Mouse (Mus musculus): ENCODE measurements around the gene Pkm. TPM values are rescaled to one million over a fixed set of nuclear protein-coding genes. Genes with fewer than 3 reads are reported as not detected.
A peak's percentile ranks its signal among the peaks of the same experiment; 100 is the strongest.

The Pkm gene
- polyA plus RNA-seq, 2 experiments, result 108 to 131 TPM

- H3K36me3 ChIP-seq (replicated peaks; ENCODE audit: control insufficient read depth, insufficient read depth, low read depth), result no peaks in the 10 kb centered on the region; the same call in 1 of the 2 replicates
- peaks cover 10% of the 10 kb centered on the region for H3K27me3 ChIP-seq (ENCODE audit: control insufficient read depth, insufficient read depth, low read length)
- no peak overlapping the region for H3K9ac ChIP-seq (replicated peaks)
- TF ChIP-seq EP300 (IDR thresholded peaks at IDR 0.05; ENCODE audit: low read depth) (no peak), CTCF (IDR thresholded peaks at IDR 0.05; ENCODE audit: low read depth) (0 out of 2 replicates have a peak, but pooled peaks have one; percentile 3)
- 80% methylated on average over 14 of the region's 14 CpGs for WGBS (ENCODE audit: insufficient replicate concordance)
- peaks cover 2 to 17% of the 10 kb centered on the region in 2 experiments; a peak in 3 of 4 replicates for H3K4me1 ChIP-seq (replicated peaks; ENCODE audit: control insufficient read depth in 2 of 2, insufficient read depth in 2 of 2, low read length in 1 of 2)
- no peak for ATAC-seq (ENCODE audit: insufficient read depth)
- H3K9me3 ChIP-seq (ENCODE audit: control insufficient read depth, low read length), result no peaks in the 10 kb centered on the region
- no peak overlapping the region for H3K4me3 ChIP-seq (ENCODE audit: insufficient read depth in 1 of 2, low read depth in 2 of 2, low read length in 2 of 2)
- DNase-seq (ENCODE audit: low read depth in 3 of 3, low spot score in 3 of 3), result no peak
- H3K27ac ChIP-seq, result no peak overlapping the region
- no peak overlapping the region for H3K4me2 ChIP-seq (ENCODE audit: low read depth)
Observed at GRCm38 (mm10) chr9:59675598-59675997, 19.4 kb downstream of the Pkm start.

GRCm38 (mm10) chr9:59678313-59678712, 22.1 kb downstream of the Pkm start:
- DNase-seq (ENCODE audit: low read depth in 3 of 3, low spot score in 3 of 3) (peak in 1 of 3 experiments; percentile 20), ATAC-seq (ENCODE audit: insufficient read depth) (no peak)
- Histone ChIP-seq H3K9me3 (ENCODE audit: control insufficient read depth, low read length) (no peaks in the 10 kb centered on the region), H3K9ac (replicated peaks) (no peak overlapping the region), H3K4me1 (replicated peaks; ENCODE audit: control insufficient read depth in 2 of 2, insufficient read depth in 2 of 2, low read length in 1 of 2) (0 out of 4 replicates have a peak, but pooled peaks cover 0 to 3% of the 10 kb centered on the region in 2 experiments), H3K36me3 (replicated peaks; ENCODE audit: control insufficient read depth, insufficient read depth, low read depth) (no peaks in the 10 kb centered on the region; the same call in 1 of the 2 replicates), H3K4me3 (ENCODE audit: insufficient read depth in 1 of 2, low read depth in 2 of 2, low read length in 2 of 2) (no peak overlapping the region), H3K27ac (no peak overlapping the region), H3K27me3 (ENCODE audit: control insufficient read depth, insufficient read depth, low read length) (peaks cover 25% of the 10 kb centered on the region), H3K4me2 (ENCODE audit: low read depth) (no peak overlapping the region)
- TF ChIP-seq EP300 (IDR thresholded peaks at IDR 0.05; ENCODE audit: low read depth), result no peak
- peak; percentile 82 for TF ChIP-seq CTCF (IDR thresholded peaks at IDR 0.05; ENCODE audit: low read depth)
- 17% methylated on average over 1 of the region's 1 CpGs for WGBS (ENCODE audit: insufficient replicate concordance)

GRCm38 (mm10) chr9:59679678-59680533, 23.7 kb downstream of the Pkm start, which contains the start of gene Gramd2:
Gramd2 (plus strand) TSS chr9:59680144.
- 3% methylated on average over 47 of the region's 47 CpGs for WGBS (ENCODE audit: insufficient replicate concordance)
- Histone ChIP-seq H3K27ac (no peak within 1 kb of the TSS), H3K27me3 (ENCODE audit: control insufficient read depth, insufficient read depth, low read length) (peaks cover 24% of the 10 kb centered on the region), H3K9me3 (ENCODE audit: control insufficient read depth, low read length) (no peaks in the 10 kb centered on the region), H3K4me3 (ENCODE audit: insufficient read depth in 1 of 2, low read depth in 2 of 2, low read length in 2 of 2) (peak within 1 kb of the TSS in 1 of 2 experiments; percentile 29; a peak in 3 of 4 replicates), H3K9ac (replicated peaks) (no peak within 1 kb of the TSS), H3K4me2 (ENCODE audit: low read depth) (peak within 1 kb of the TSS; percentile 60), H3K4me1 (replicated peaks; ENCODE audit: control insufficient read depth in 2 of 2, insufficient read depth in 2 of 2, low read length in 1 of 2) (no peaks in the 10 kb centered on the region), H3K36me3 (replicated peaks; ENCODE audit: control insufficient read depth, insufficient read depth, low read depth) (no peaks in the 10 kb centered on the region)
- peak in 1 of 3 experiments; percentile 33 for DNase-seq (ENCODE audit: low read depth in 3 of 3, low spot score in 3 of 3)
- TF ChIP-seq CTCF (IDR thresholded peaks at IDR 0.05; ENCODE audit: low read depth), result no peak
- no peak for TF ChIP-seq EP300 (IDR thresholded peaks at IDR 0.05; ENCODE audit: low read depth)
- ATAC-seq (ENCODE audit: insufficient read depth), result peak; percentile 88

GRCm38 (mm10) chr9:59680534-59680875, 24.3 kb downstream of the Pkm start:
- ATAC-seq (ENCODE audit: insufficient read depth), result no peak
- Histone ChIP-seq H3K27me3 (ENCODE audit: control insufficient read depth, insufficient read depth, low read length) (peaks cover 24% of the 10 kb centered on the region), H3K9ac (replicated peaks) (no peak overlapping the region), H3K4me1 (replicated peaks; ENCODE audit: control insufficient read depth in 2 of 2, insufficient read depth in 2 of 2, low read length in 1 of 2) (no peaks in the 10 kb centered on the region), H3K9me3 (ENCODE audit: control insufficient read depth, low read length) (no peaks in the 10 kb centered on the region), H3K27ac (no peak overlapping the region), H3K36me3 (replicated peaks; ENCODE audit: control insufficient read depth, insufficient read depth, low read depth) (no peaks in the 10 kb centered on the region), H3K4me2 (ENCODE audit: low read depth) (peak overlapping the region; percentile 60), H3K4me3 (ENCODE audit: insufficient read depth in 1 of 2, low read depth in 2 of 2, low read length in 2 of 2) (peak overlapping the region in 1 of 2 experiments; percentile 29; a peak in 2 of 4 replicates)
- TF ChIP-seq EP300 (IDR thresholded peaks at IDR 0.05; ENCODE audit: low read depth), result no peak
- no peak for DNase-seq (ENCODE audit: low read depth in 3 of 3, low spot score in 3 of 3)
- WGBS (ENCODE audit: insufficient replicate concordance), result 21% methylated on average over 16 of the region's 16 CpGs

GRCm38 (mm10) chr9:59684020-59684419, 27.9 kb downstream of the Pkm start:
- TF ChIP-seq CTCF (IDR thresholded peaks at IDR 0.05; ENCODE audit: low read depth) (no peak), EP300 (IDR thresholded peaks at IDR 0.05; ENCODE audit: low read depth) (no peak)

More at GRCm38 (mm10) chr9:59684020-59684419, 27.9 kb downstream of the Pkm start:
- Histone ChIP-seq H3K9me3 (ENCODE audit: control insufficient read depth, low read length) (no peaks in the 10 kb centered on the region), H3K36me3 (replicated peaks; ENCODE audit: control insufficient read depth, insufficient read depth, low read depth) (no peaks in the 10 kb centered on the region), H3K27me3 (ENCODE audit: control insufficient read depth, insufficient read depth, low read length) (peaks cover 25% of the 10 kb centered on the region), H3K4me2 (ENCODE audit: low read depth) (no peak overlapping the region), H3K27ac (no peak overlapping the region), H3K9ac (replicated peaks) (no peak overlapping the region), H3K4me3 (ENCODE audit: insufficient read depth in 1 of 2, low read depth in 2 of 2, low read length in 2 of 2) (no peak overlapping the region), H3K4me1 (replicated peaks; ENCODE audit: control insufficient read depth in 2 of 2, insufficient read depth in 2 of 2, low read length in 1 of 2) (no peaks in the 10 kb centered on the region; a peak in 1 of 4 replicates)
- 48% methylated on average over 2 of the region's 2 CpGs for WGBS (ENCODE audit: insufficient replicate concordance)
- no peak for ATAC-seq (ENCODE audit: insufficient read depth)
- DNase-seq (ENCODE audit: low read depth in 3 of 3, low spot score in 3 of 3), result no peak
